Mouse (Mus musculus): ENCODE measurements around the gene Retreg3.

GRCm38 (mm10) chr11:101089931-101090330 is 29.8 kb downstream of the Retreg3 start:
- TF ChIP-seq CTCF (IDR thresholded peaks at IDR 0.05; ENCODE audit: extremely low read depth, insufficient read length, insufficient replicate concordance, low read depth, low read length) (no peak), POLR2A (IDR thresholded peaks at IDR 0.05; ENCODE audit: low read depth, low read length) (no peak)
